Mouse (Mus musculus): ENCODE data around the gene Plet1.

Plet1 gene

DNA sequence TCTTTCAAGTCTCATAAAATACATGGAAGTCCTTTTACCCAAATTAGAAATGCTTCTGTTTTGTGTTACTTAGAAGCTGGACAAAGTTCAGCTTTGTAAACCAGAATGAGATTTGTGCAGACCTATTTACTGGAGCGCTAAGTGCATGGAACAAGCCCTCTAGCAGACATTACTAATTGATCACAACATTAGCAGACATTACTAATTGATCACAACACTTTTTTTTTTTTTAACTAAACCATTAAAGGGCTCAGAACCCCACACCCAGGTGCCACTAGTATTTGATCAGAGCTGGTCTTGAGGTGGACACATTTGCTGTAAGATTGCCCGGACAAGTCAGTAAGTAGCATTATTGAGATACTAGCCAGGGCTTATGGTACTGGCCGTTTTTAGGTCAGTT, 39.5 kb downstream of the Plet1 start:
- DNase-seq (ENCODE audit: low spot score in 2 of 2) = no peak

- DNase-seq (ENCODE audit: low spot score in 2 of 2) = no peak
These were observed 41.6 kb downstream of the Plet1 start for GRCm38 (mm10) chr9:50535930-50536329.

DNA sequence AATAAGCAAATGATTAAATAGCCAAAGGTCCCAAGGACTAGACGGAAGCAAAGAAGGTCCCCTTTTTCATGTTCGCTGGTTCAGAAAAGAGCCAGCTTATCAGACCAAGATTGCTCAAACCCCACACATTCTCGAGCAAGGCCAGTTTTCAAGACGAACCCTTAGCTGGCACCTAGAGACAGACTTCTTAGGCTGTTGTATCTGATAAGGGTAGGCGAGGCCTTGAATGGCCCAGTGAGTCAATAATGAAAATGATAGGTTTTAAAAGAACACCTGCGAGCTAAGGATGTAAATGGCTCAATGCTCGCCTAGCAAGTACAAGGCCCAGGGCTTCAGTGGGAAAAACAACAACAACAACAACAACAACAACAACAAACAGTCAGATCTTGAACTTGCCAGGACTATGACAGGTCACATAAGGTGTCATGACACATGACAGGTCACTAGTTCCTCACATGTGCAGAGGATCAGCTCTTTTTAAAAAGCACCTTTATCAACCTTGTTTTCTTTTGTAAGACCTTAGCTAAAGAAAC, 42.3 kb downstream of the Plet1 start:
- no peak for DNase-seq (ENCODE audit: low spot score in 2 of 2)

DNA sequence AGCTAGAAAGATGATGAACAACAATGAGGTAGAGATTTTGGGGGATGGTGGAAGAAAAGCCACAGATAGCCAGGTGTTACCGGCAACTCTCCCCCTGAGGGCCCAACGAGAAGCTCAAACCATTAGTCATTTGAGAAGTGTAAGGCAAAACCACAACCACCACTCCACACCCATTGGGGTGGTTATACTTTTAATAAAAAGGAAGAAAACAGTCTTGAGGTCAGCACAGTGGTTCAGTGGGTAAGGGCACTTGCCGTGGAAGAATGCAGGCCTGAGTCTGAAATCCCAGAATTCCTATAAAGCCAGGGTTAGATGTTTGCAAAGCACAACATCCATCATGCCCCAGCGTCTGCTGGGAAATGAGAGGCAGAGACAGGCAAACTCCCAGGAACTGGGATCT, 43.0 kb downstream of the Plet1 start:
- DNase-seq (ENCODE audit: low spot score in 2 of 2) = no peak

- DNase-seq (ENCODE audit: low spot score in 2 of 2) = no peak
These were observed 45.8 kb downstream of the Plet1 start for GRCm38 (mm10) chr9:50540170-50540569.

GRCm38 (mm10) chr9:50542401-50542800, 48.1 kb downstream of the Plet1 start:
- no peak for DNase-seq (ENCODE audit: low spot score in 2 of 2)

- peak; percentile 21 to 30 for DNase-seq (ENCODE audit: low spot score in 2 of 2)
These were observed 53.6 kb downstream of the Plet1 start for GRCm38 (mm10) chr9:50547859-50548478.

- no peak for DNase-seq (ENCODE audit: low spot score in 2 of 2)
These were observed 54.6 kb downstream of the Plet1 start for GRCm38 (mm10) chr9:50548936-50549335.

DNA sequence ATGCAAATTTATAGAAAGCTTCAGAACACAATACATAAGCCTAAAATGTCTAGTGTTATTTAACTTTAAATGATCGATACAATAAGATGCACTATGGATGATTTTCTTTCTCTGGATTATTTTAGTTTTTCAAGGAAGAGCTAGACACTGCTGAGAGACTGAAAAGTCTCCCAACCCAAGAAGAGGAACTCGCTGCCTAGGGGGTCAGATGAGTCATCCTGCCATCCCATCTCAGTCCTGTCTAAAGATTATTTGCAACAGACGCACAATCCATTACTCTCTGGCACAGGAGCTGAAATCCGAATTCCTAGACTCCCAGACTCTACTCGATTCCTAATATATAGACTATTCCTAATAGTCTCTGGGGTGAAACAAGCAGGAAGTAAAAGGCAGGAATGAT, 57.9 kb downstream of the Plet1 start:
- no peak for DNase-seq (ENCODE audit: low spot score in 2 of 2)

DNA sequence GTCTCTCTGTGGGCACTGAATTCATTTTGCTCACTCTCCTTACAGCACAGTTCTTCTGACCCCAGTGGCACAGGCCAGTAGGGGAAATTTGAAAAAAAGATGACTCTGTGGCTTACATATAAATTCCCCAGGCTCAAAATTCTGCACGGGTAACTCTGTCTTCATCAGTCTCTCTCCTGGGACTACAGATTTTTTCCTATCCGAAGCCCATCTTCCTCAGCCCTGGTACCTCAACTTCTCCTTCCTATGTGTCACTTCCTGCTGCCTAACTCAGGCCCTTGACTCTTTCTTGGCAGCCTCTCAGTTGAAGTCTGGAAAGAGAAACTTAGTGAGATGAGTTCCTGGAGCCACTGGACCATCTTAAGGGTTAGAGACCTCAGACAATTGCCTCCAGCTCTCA, 59.2 kb downstream of the Plet1 start:
- DNase-seq (ENCODE audit: low spot score in 2 of 2) = no peak

GRCm38 (mm10) chr9:50554241-50555093, 60.1 kb downstream of the Plet1 start, which contains the start of gene Il18:
Gene Il18, plus strand, starts transcription at chr9:50554827.
- peak in 1 of 2 experiments; percentile 24 for DNase-seq (ENCODE audit: low spot score in 2 of 2)

- DNase-seq (ENCODE audit: low spot score in 2 of 2) = no peak
These were observed 60.7 kb downstream of the Plet1 start, which contains the start of gene Bco2 for GRCm38 (mm10) chr9:50555094-50555446. Gene Bco2, minus strand, starts transcription at chr9:50555181.
